ENCODE assay signal across 19 mouse cellular contexts in the genomic region with DNA sequence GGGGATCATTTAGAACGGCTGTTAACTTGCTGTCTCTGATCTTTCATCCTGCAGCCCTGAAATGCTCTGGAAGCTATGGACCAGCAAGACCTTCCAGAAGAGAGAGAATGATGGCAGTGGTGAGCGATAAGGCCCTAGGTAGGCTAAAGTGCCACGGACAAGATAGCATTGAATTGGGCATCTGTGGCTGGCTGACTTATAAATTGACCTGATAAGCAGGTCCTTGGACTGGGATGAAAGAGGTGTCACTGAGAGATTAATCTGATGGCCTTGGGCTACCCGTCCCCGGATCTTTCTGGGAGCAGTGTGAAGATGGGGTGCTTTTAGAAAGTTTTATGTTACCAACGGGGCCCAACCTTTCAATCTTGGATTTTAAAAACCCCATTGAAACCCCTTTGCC. TPM values are rescaled to one million over a fixed set of nuclear protein-coding genes. Genes with fewer than 3 reads are reported as not detected.
DNase-seq lines count a peak whose midpoint lies in the region; ATAC-seq and TF ChIP-seq lines count a peak whose summit lies in the region.
"Had no signal": no experiment of that assay in that cellular context is flagged by ENCODE, and none has a peak within 500 bp of the region (broad histone marks: within the 10 kb centered on the region; RNA-seq: fewer than 3 reads in every experiment).

No protein-coding gene starts in this region.

- peak overlapping the region; percentile 18 for H3K4me2 ChIP-seq in liver, embryonic 16.5 days (ENCODE audit: low read depth, low read length)
- H3K4me2 ChIP-seq: embryonic facial prominence, embryonic 15.5 days; forebrain, embryonic 12.5 days; heart, embryonic 11.5 days; hindbrain, embryonic 13.5 days had no signal

- DNase-seq in adrenal gland, adult 2 months, result peak; percentile 78
- DNase-seq in adrenal gland, postnatal 25 days, result peak; percentile 9
- DNase-seq in embryo, embryonic 11 days, result no peak
- no peak for DNase-seq in cerebellum, adult 11 months
- no peak for DNase-seq in cerebellum, adult 2 months
- DNase-seq: B cell, adult 2 months; cerebellum, postnatal 14 days; heart, postnatal 10 days; kidney, postnatal 4 days; lung, adult 2 months; lung, postnatal 36 days; right cerebral cortex, adult 18-20 months had no signal

- H3K27ac ChIP-seq in liver, embryonic 16.5 days (ENCODE audit: low read length), result peak overlapping the region; percentile 84
- H3K27ac ChIP-seq in cerebellum, adult 2 months (ENCODE audit: insufficient read depth, low read length), result no peak overlapping the region
- H3K27ac ChIP-seq: embryonic facial prominence, embryonic 15.5 days; forebrain, embryonic 12.5 days; hindbrain, embryonic 13.5 days; midbrain, embryonic 10.5 days had no signal

- TF ChIP-seq CTCF in cerebellum, adult 2 months (IDR thresholded peaks at IDR 0.05; ENCODE audit: borderline replicate concordance, insufficient read depth, low read depth, low read length), result no peak

- 36% methylated on average over 6 of the region's 6 CpGs for WGBS in liver, embryonic 16.5 days (ENCODE audit: insufficient replicate concordance)
- WGBS in cerebellum, adult 2 months, result 89% methylated on average over 6 of the region's 6 CpGs

- H3K9me3 ChIP-seq in liver, embryonic 16.5 days (replicated peaks; ENCODE audit: control insufficient read depth, low read length), result no peaks in the 10 kb centered on the region
- H3K9me3 ChIP-seq: embryonic facial prominence, embryonic 15.5 days; forebrain, embryonic 12.5 days; hindbrain, embryonic 13.5 days; midbrain, embryonic 10.5 days had no signal

- H3K9ac ChIP-seq in liver, embryonic 16.5 days (ENCODE audit: low read depth, low read length), result no peak overlapping the region
- H3K9ac ChIP-seq: embryonic facial prominence, embryonic 15.5 days; forebrain, embryonic 12.5 days; hindbrain, embryonic 13.5 days had no signal

- no peak overlapping the region for H3K4me3 ChIP-seq in liver, embryonic 16.5 days (ENCODE audit: low read depth, low read length)
- H3K4me3 ChIP-seq in cerebellum, adult 2 months (replicated peaks; ENCODE audit: insufficient read depth, low read depth, low read length), result no peak overlapping the region
- H3K4me3 ChIP-seq: embryonic facial prominence, embryonic 15.5 days; forebrain, embryonic 12.5 days; hindbrain, embryonic 13.5 days; midbrain, embryonic 10.5 days had no signal

- H3K36me3 ChIP-seq in liver, embryonic 16.5 days (ENCODE audit: control insufficient read depth, insufficient read depth), result no peaks in the 10 kb centered on the region
- H3K36me3 ChIP-seq: embryonic facial prominence, embryonic 15.5 days; forebrain, embryonic 12.5 days; hindbrain, embryonic 13.5 days; midbrain, embryonic 10.5 days had no signal

- TF ChIP-seq POLR2A in cerebellum, adult 2 months (IDR thresholded peaks at IDR 0.05; ENCODE audit: borderline replicate concordance, insufficient read depth, low read length), result no peak

- H3K27me3 ChIP-seq in liver, embryonic 16.5 days (ENCODE audit: control insufficient read depth, insufficient read depth, low read depth, low read length), result no peaks in the 10 kb centered on the region
- H3K27me3 ChIP-seq in cerebellum, adult 2 months (ENCODE audit: control insufficient read depth, insufficient read depth, low read length), result no peaks in the 10 kb centered on the region
- H3K27me3 ChIP-seq: embryonic facial prominence, embryonic 15.5 days; forebrain, embryonic 12.5 days; hindbrain, embryonic 13.5 days had no signal

- peaks cover 17% of the 10 kb centered on the region for H3K4me1 ChIP-seq in liver, embryonic 16.5 days (ENCODE audit: control insufficient read depth, low read depth, low read length)
- no peaks in the 10 kb centered on the region for H3K4me1 ChIP-seq in cerebellum, adult 2 months (ENCODE audit: control insufficient read depth, insufficient read depth, low read length)
- H3K4me1 ChIP-seq: forebrain, embryonic 12.5 days; hindbrain, embryonic 13.5 days had no signal

- ATAC-seq in erythroid progenitor cell, adult 5-6 weeks (replicated peaks; ENCODE audit: low FRiP score, poor library complexity, severe bottlenecking), result peak; percentile 97
- peak; percentile 97 for ATAC-seq in liver, embryonic 16.5 days (ENCODE audit: low read depth)

RNA-seq across cellular contexts. Expression of a gene that starts 32.6 kb away (rescaled TPM):
- 10 to 100 TPM; 17.6 to 22.5 TPM for total RNA-seq in adrenal gland, adult 2 months (2021)
- 9.4 and 11.7 TPM in 2 replicates for polyA plus RNA-seq in adrenal gland, adult 2 months (2012; rRNA removed)
- 15.5 and 22.0 TPM in 2 replicates for total RNA-seq in adrenal gland, postnatal 25 days (2021)
- total RNA-seq in erythroid progenitor cell, adult 5-6 weeks (2015; ENCODE audit: low replicate concordance), result 5.9 and 8.3 TPM in 2 replicates
- total RNA-seq in erythroid progenitor cell, adult 5-6 weeks (2017; ENCODE audit: low replicate concordance), result 8.4 and 10.4 TPM in 2 replicates
- polyA plus RNA-seq in liver, embryonic 16.5 days (2015; fragmentation: Nextera tagmentation; extraction: Ambion mirVana), result 12.5 and 12.7 TPM in 2 replicates
- polyA plus RNA-seq in cerebellum, adult 2 months (2012; rRNA removed), result 13.6 and 14.9 TPM in 2 replicates

RNA-seq across cellular contexts. Expression of a gene that starts 32.7 kb away (rescaled TPM):
- 10 to 100 TPM; 32.9 to 40.6 TPM for total RNA-seq in adrenal gland, adult 2 months (2021)
- 15.2 and 17.4 TPM in 2 replicates for polyA plus RNA-seq in adrenal gland, adult 2 months (2012; rRNA removed)
- 38.7 and 40.5 TPM in 2 replicates for total RNA-seq in adrenal gland, postnatal 25 days (2021)
- total RNA-seq in erythroid progenitor cell, adult 5-6 weeks (2015; ENCODE audit: low replicate concordance), result 28.1 and 37.8 TPM in 2 replicates
- 36.5 and 63.2 TPM in 2 replicates for total RNA-seq in erythroid progenitor cell, adult 5-6 weeks (2017; ENCODE audit: low replicate concordance)
- polyA plus RNA-seq in liver, embryonic 16.5 days (2015; fragmentation: Nextera tagmentation; extraction: Ambion mirVana), result 22.3 and 22.4 TPM in 2 replicates
- polyA plus RNA-seq in cerebellum, adult 2 months (2012; rRNA removed), result 43.7 and 47.1 TPM in 2 replicates

RNA-seq across cellular contexts. Expression of a gene that starts 32.7 kb away (rescaled TPM):
- total RNA-seq in adrenal gland, adult 2 months (2021), result 1 to 10 TPM; 2.1 to 2.8 TPM
- 1.8 and 3.1 TPM in 2 replicates for polyA plus RNA-seq in adrenal gland, adult 2 months (2012; rRNA removed)
- total RNA-seq in adrenal gland, postnatal 25 days (2021), result 1.4 and 3.9 TPM in 2 replicates
- 11.5 and 13.8 TPM in 2 replicates for total RNA-seq in erythroid progenitor cell, adult 5-6 weeks (2015; ENCODE audit: low replicate concordance)
- 9.5 and 18.9 TPM in 2 replicates for total RNA-seq in erythroid progenitor cell, adult 5-6 weeks (2017; ENCODE audit: low replicate concordance)
- polyA plus RNA-seq in liver, embryonic 16.5 days (2015; fragmentation: Nextera tagmentation; extraction: Ambion mirVana), result 0.97 and 1.1 TPM in 2 replicates
- polyA plus RNA-seq in cerebellum, adult 2 months (2012; rRNA removed), result 1.7 and 2.1 TPM in 2 replicates

RNA-seq across cellular contexts. Expression of a gene that starts 51.8 kb away (rescaled TPM):
- 1 to 10 TPM; 4.6 to 4.8 TPM for total RNA-seq in adrenal gland, adult 2 months (2021)
- 5.4 and 6.6 TPM in 2 replicates for polyA plus RNA-seq in adrenal gland, adult 2 months (2012; rRNA removed)
- total RNA-seq in adrenal gland, postnatal 25 days (2021), result 8.8 and 9.3 TPM in 2 replicates
- total RNA-seq in erythroid progenitor cell, adult 5-6 weeks (2015; ENCODE audit: low replicate concordance), result 26.8 and 35.7 TPM in 2 replicates
- total RNA-seq in erythroid progenitor cell, adult 5-6 weeks (2017; ENCODE audit: low replicate concordance), result 29.2 and 46.3 TPM in 2 replicates
- 2.9 and 3.6 TPM in 2 replicates for polyA plus RNA-seq in liver, embryonic 16.5 days (2015; fragmentation: Nextera tagmentation; extraction: Ambion mirVana)
- 11.1 and 11.2 TPM in 2 replicates for polyA plus RNA-seq in cerebellum, adult 2 months (2012; rRNA removed)

Comparison
In these comparisons a context has a peak if more than half of its experiments do, and no peak if none do; other contexts are left out.
1. DNase-seq: peak in adrenal gland, adult 2 months (single experiment) and adrenal gland, postnatal 25 days (single experiment); none in embryo, embryonic 11 days (single experiment), cerebellum, adult 11 months (single experiment) and cerebellum, adult 2 months (0 of 2).